Mouse (Mus musculus) embryonic fibroblast, embryonic 13.5 days (primary cell): ENCODE measurements around the gene Tubb5.

Source experiments
- CTCF ChIP-seq: IDR thresholded peaks from 2 replicates; pipeline ENCODE4 v1.5.1; 2011; ENCODE audit warnings: mild to moderate bottlenecking, control low read depth, low read length, moderate library complexity, borderline replicate concordance; ENCODE audit not compliant: insufficient read depth
- POLR2A ChIP-seq: IDR thresholded peaks from 2 replicates; pipeline ENCODE4 v1.6.1; 2011; ENCODE audit warnings: low read depth, mild to moderate bottlenecking, control low read depth, low read length, moderate library complexity

DNA sequence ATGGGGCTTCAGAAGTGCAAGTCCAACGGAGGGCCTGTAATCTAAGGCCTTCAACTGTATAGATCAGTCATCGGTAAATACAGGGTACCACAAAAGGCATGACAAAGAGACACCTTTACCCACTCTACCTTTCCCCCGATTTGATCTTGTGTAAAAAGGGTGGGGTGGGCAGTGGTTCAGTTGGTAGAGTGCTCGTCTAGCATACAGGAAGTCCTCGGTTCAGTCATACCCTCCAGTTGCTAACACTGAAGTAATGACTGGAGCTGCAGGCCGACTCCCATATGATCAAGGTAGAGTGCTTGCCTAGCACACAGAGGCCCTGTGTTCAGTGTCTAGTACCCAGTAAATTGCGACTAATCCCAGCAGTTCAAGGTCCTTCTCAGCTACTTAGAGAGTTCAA, 24.5 kb downstream of the Tubb5 start:
- TF ChIP-seq POLR2A (no peak; the same call in 1 of the 2 replicates), CTCF (no peak)
